Mouse (Mus musculus) heart, embryonic 11.5 days (tissue): Measurements from ENCODE around the gene Gm3250. TPM values are rescaled to one million over a fixed set of nuclear protein-coding genes. Genes with fewer than 3 reads are reported as not detected.
"Not testable (repeated sequence)": the region's sequence is repeated elsewhere in the genome, so short reads cannot be mapped to it uniquely, and the experiment has no call there.

Experiments used
- ATAC-seq: fragments of 200-750 bp; cut with Nextera tagmentation; replicated peaks from 2 replicates; pipeline ENCODE4 v1.8.0; 2017; ENCODE audit warnings: moderate library complexity; ENCODE audit not compliant: insufficient number of reproducible peaks, low FRiP score, low TSS enrichment
- H3K27ac ChIP-seq: fragments of 300-500 bp; sonication (generic); 2 replicates; pipeline ENCODE4 v1.5.1; 2014; ENCODE audit warnings: mild to moderate bottlenecking, low read depth, low read length
- H3K27me3 ChIP-seq: fragments of 300-500 bp; sonication (generic); 2 replicates; pipeline ENCODE4 v1.6.1; 2014; ENCODE audit warnings: mild to moderate bottlenecking, low read length, mixed read lengths; ENCODE audit not compliant: control insufficient read depth, insufficient read depth
- H3K36me3 ChIP-seq: fragments of 300-500 bp; sonication (generic); 2 replicates; pipeline ENCODE4 v1.6.1; 2014; ENCODE audit warnings: mild to moderate bottlenecking, low read length, moderate library complexity, mixed read lengths; ENCODE audit not compliant: control insufficient read depth, insufficient read depth
- H3K4me1 ChIP-seq: fragments of 300-500 bp; sonication (generic); 2 replicates; pipeline ENCODE4 v1.6.1; 2014; ENCODE audit warnings: low read length; ENCODE audit not compliant: control insufficient read depth, insufficient read depth
- H3K4me2 ChIP-seq: fragments of 300-500 bp; sonication (generic); 2 replicates; pipeline ENCODE4 v1.6.1; 2014; ENCODE audit warnings: mild to moderate bottlenecking, moderate library complexity
- H3K4me3 ChIP-seq: fragments of 300-500 bp; sonication (generic); 2 replicates; pipeline ENCODE4 v1.5.1; 2014; ENCODE audit warnings: low read depth, low read length
- H3K9ac ChIP-seq: fragments of 300-500 bp; sonication (generic); 2 replicates; pipeline ENCODE4 v1.6.1; 2014; ENCODE audit warnings: mild to moderate bottlenecking, low read depth, low read length, moderate library complexity
- H3K9me3 ChIP-seq: fragments of 300-500 bp; sonication (generic); replicated peaks from 2 replicates; pipeline ENCODE4 v1.6.1; 2016; ENCODE audit warnings: low read length; ENCODE audit not compliant: control insufficient read depth
- WGBS: fragments of 180-500 bp; shearing (Covaris S2); extraction: QIAGEN DNeasy Blood & Tissue Kit; methylation state at CpG from one replicate; pipeline ENCODE4 v1.1.7; 2014; ENCODE audit not compliant: insufficient replicate concordance; 5-methylcytosine and 5-hydroxymethylcytosine counted together
- polyA plus RNA-seq: library from polyadenylated mRNA; unstranded; fragments of >200 nt; fragmentation: Nextera tagmentation; extraction: Ambion mirVana; gene quantifications from 2 replicates; pipeline ENCODE4 v1.2.1, GENCODE M21; 2014

Gene Gm3250
- not detected in 2 replicates for polyA plus RNA-seq

DNA sequence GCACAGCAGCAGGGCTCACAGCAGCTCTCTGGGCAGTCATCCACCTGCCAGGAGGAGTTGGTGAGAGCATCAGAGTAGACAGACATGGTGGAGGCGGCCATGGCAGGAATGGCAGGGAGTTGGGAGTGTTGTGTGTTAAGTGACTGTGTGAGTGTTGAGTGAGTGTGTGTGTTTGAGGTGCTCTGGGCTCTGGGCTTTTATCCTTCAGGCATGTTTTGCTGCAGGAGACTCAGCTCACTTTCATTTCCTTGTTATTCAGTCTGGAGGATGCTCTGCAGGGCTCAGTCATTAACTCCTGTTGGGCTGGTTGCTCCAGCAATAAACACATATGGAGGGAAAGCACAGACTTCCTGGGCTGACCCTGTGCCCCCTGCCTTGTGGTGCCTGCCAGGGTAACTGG, at the start of gene Gm3250:
TSS of gene Gm3250 (minus strand) at position 101 of the 400 bp plus-strand sequence.
- H3K36me3 ChIP-seq, H3K27me3 ChIP-seq, H3K4me1 ChIP-seq, H3K4me2 ChIP-seq, H3K4me3 ChIP-seq, H3K27ac ChIP-seq, H3K9me3 ChIP-seq, ATAC-seq, H3K9ac ChIP-seq: not testable (repeated sequence)
- WGBS = 43% methylated on average over 1 of the region's 1 CpGs

DNA sequence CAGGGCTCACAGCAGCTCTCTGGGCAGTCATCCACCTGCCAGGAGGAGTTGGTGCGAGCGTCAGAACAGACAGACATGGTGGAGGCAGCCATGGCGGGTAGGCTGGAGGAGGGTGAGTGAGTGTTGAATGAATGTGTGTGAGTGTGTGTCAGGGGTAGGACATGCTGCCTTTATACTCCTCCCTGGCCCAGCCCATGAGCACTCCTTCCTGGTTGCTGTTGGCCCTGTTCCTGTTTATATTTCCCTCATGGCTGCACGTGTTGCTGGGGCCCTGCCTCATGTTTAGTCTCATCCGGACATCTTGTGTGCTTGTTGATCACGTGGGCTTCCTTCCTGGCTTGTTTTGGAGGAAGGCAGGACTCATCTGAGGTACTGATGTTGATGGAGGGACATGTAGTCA, 44.6 kb upstream of the Gm3250 start, which contains the start of gene Krtap10-4:
TSS of gene Krtap10-4 (minus strand) at position 145 of the 400 bp plus-strand sequence.
- no peak within 1 kb of the TSS for H3K4me3 ChIP-seq
- ATAC-seq = no peak
- H3K4me1 ChIP-seq = no peaks in the 10 kb centered on the region
- WGBS = 58% methylated on average over 6 of the region's 6 CpGs
- no peaks in the 10 kb centered on the region; the same call in 1 of the 2 replicates for H3K9me3 ChIP-seq
- H3K27ac ChIP-seq = no peak within 1 kb of the TSS
- H3K9ac ChIP-seq = no peak within 1 kb of the TSS
- no peaks in the 10 kb centered on the region for H3K27me3 ChIP-seq
- no peak within 1 kb of the TSS for H3K4me2 ChIP-seq
- no peaks in the 10 kb centered on the region for H3K36me3 ChIP-seq

DNA sequence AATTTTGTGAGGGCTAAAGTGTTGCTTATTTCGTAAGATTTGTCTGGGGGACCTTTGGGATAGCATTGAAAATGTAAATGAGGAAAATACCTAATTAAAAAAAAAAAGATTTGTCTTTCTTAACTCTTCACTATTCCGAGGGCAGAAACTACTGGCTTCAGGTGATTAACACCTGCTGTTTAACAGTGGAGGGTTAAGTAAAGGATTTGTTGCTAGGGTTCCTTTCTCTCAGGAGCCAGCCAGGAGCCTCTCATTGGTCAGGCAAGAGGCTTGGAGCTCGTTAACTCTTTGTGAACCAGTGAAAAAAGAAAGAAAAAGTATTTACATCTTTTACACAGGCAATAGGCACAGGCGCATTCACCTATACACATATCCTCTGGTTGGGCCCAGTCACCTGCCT, 36.9 kb upstream of the Gm3250 start:
- Histone ChIP-seq H3K9ac (no peak overlapping the region), H3K9me3 (no peaks in the 10 kb centered on the region; the same call in 1 of the 2 replicates), H3K27ac (no peak overlapping the region), H3K4me3 (no peak overlapping the region), H3K4me1 (no peaks in the 10 kb centered on the region), H3K27me3 (no peaks in the 10 kb centered on the region), H3K4me2 (no peak overlapping the region), H3K36me3 (no peaks in the 10 kb centered on the region)
- ATAC-seq = no peak
- WGBS = 36% methylated on average over 4 of the region's 4 CpGs

DNA sequence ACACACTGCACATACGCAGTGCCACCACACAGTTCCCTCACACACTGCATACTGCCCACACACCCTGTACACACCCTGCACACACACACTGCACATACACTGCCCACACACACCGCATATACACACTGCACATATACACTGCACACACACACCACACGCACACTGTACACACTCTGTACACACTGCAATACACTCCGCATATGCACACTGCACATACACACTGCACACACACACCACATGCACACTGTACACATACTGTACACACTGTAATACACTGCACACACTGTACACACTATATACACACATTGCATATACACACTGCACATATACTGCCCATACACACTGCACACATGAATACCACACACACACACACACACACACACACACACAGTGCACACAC, 36.2 kb upstream of the Gm3250 start:
- no peak for ATAC-seq
- 94% methylated on average over 4 of the region's 4 CpGs for WGBS
- Histone ChIP-seq H3K9ac (no peak overlapping the region), H3K27me3 (no peaks in the 10 kb centered on the region), H3K36me3 (no peaks in the 10 kb centered on the region), H3K4me2 (no peak overlapping the region), H3K4me1 (no peaks in the 10 kb centered on the region), H3K4me3 (no peak overlapping the region), H3K27ac (no peak overlapping the region), H3K9me3 (no peaks in the 10 kb centered on the region)

DNA sequence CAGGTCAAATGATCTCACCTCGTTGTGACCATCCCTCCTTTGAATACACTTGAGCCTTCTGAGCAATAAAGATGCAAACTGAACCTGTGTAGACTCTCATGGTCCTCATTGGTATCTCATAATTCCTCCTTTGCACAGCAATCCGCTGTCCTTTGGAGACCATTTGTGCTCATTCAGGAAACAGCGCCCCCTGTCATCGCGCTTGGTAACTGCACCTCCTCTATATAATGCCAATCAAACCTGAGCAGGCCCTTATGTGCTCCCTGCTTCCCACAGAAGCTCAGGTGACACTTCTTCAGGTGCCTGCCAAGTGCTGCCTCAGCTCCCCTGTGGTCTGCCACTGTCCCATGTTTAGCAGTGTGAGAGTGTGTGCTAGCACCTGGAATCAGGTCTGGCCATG, 33.2 kb upstream of the Gm3250 start:
- no peaks in the 10 kb centered on the region for H3K9me3 ChIP-seq
- H3K36me3 ChIP-seq = no peaks in the 10 kb centered on the region
- no peak for ATAC-seq
- H3K9ac ChIP-seq = no peak overlapping the region
- WGBS = 24% methylated on average over 5 of the region's 5 CpGs
- no peaks in the 10 kb centered on the region for H3K27me3 ChIP-seq
- no peak overlapping the region for H3K4me3 ChIP-seq
- H3K4me2 ChIP-seq = no peak overlapping the region
- no peak overlapping the region for H3K27ac ChIP-seq
- no peaks in the 10 kb centered on the region for H3K4me1 ChIP-seq

DNA sequence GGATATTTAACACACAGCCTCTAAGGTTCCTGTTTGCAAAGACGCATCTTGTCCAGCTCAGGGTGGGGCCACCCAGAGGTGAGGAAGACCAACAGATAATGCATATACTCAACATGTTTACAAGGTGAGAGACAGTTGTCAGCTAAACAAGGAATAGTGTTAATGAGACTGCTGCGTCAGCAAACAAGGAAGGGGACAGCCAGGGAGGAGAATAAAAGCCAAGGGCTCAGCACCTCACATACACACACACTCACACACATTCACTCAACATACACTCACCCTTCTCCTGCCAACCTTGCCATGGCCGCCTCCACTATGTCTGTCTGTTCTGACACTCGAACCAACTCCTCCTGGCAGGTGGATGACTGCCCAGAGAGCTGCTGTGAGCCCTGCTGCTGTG, 32.0 kb upstream of the Gm3250 start, which contains the start of gene Gm2696:
TSS of gene Gm2696 (plus strand) at position 301 of the 400 bp plus-strand sequence.
- H3K27me3 ChIP-seq = no peaks in the 10 kb centered on the region
- no peak within 1 kb of the TSS for H3K4me2 ChIP-seq
- 29% methylated on average over 4 of the region's 4 CpGs for WGBS
- no peaks in the 10 kb centered on the region for H3K36me3 ChIP-seq
- ATAC-seq = no peak
- no peak within 1 kb of the TSS for H3K9ac ChIP-seq
- no peak within 1 kb of the TSS for H3K4me3 ChIP-seq
- no peaks in the 10 kb centered on the region for H3K9me3 ChIP-seq
- no peaks in the 10 kb centered on the region for H3K4me1 ChIP-seq
- H3K27ac ChIP-seq = no peak within 1 kb of the TSS

DNA sequence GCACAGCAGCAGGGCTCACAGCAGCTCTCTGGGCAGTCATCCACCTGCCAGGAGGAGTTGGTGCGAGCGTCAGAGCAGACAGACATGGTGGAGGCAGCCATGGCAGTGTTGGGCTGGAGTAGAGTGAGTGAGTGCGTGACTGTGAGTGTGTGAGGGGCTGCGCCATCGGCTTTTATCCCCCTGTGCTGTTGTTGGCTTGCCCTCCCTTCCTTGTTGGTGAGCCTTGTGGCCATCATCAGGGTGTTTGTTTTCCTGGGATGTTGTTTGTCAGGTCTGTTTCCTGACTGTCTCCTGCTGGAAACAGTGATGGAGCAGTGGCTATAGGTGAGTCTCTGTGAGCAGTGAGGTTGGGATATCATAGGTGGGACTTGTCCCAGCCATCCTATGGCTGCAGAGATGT, 29.4 kb upstream of the Gm3250 start, which contains the start of gene Gm9507:
TSS of gene Gm9507 (minus strand) at position 101 of the 400 bp plus-strand sequence.
- H3K27me3 ChIP-seq = no peaks in the 10 kb centered on the region
- H3K27ac ChIP-seq = no peak within 1 kb of the TSS
- no peaks in the 10 kb centered on the region for H3K36me3 ChIP-seq
- no peak within 1 kb of the TSS for H3K4me2 ChIP-seq
- no peaks in the 10 kb centered on the region for H3K9me3 ChIP-seq
- H3K9ac ChIP-seq = no peak within 1 kb of the TSS
- H3K4me3 ChIP-seq = no peak within 1 kb of the TSS
- 58% methylated on average over 5 of the region's 5 CpGs for WGBS
- ATAC-seq = no peak
- H3K4me1 ChIP-seq = no peaks in the 10 kb centered on the region

DNA sequence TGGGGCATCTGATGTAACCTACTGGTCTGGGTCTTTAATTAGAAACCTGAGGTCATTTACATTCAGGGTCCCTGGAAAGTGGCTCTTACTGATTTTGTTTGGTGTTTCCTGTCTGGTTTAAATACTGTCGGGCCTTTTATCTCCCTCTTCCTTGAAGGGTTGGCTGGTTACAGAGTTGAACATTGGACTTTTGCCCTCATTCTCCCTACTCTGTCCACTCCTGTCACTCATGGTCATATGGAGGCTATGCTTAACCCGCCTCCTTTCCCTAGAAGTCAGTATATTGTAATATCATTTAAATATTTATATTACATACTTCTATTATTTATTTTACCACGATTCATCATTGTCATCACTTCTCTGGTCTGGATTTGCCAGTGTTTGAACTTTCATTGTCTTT, 21.8 kb upstream of the Gm3250 start:
- no peak for ATAC-seq

DNA sequence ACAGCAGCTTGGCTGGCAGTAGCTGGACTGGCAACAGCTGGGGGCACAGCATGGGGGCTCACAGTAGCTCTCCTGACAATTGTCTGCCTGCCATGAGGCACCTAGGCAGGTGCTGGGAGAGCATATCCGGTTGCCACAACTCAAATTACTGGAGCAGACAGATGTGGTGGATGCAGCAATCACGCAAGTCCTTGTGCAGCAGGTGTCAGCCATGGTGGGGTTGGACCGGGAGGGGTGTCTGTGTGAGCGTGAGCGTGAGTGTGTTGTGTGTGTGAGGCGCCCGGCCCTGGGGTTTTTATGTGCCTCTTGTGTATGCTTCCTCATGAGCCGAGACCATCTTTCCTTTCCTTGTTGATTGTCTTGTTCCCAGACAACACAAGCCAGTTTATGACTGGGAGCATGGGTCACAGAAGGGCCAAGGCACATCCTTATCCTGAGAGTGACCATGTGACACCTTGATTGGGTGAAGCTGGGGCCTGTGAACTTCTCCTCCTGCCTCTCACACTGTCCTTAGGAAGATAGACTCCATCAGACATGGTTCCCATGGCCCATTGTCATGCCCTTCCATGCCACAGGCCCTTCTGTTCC, 16.7 kb upstream of the Gm3250 start, which contains the start of gene Gm19668:
TSS of gene Gm19668 (minus strand) at position 213 of the 588 bp plus-strand sequence.
- H3K9me3 ChIP-seq = no peaks in the 10 kb centered on the region
- H3K36me3 ChIP-seq = no peaks in the 10 kb centered on the region
- H3K9ac ChIP-seq = no peak within 1 kb of the TSS
- WGBS = 49% methylated on average over 8 of the region's 8 CpGs
- no peak within 1 kb of the TSS for H3K4me2 ChIP-seq
- H3K4me1 ChIP-seq = peaks cover 10% of the 10 kb centered on the region
- ATAC-seq = no peak
- no peak within 1 kb of the TSS for H3K4me3 ChIP-seq
- no peaks in the 10 kb centered on the region for H3K27me3 ChIP-seq
- no peak within 1 kb of the TSS for H3K27ac ChIP-seq

More for the DNA sequence above, 21.8 kb upstream of the Gm3250 start:
- no peak overlapping the region for H3K27ac ChIP-seq
- H3K9me3 ChIP-seq = no peaks in the 10 kb centered on the region
- no peaks in the 10 kb centered on the region for H3K36me3 ChIP-seq
- WGBS = 63% methylated on average over 3 of the region's 3 CpGs
- H3K4me2 ChIP-seq = no peak overlapping the region
- no peaks in the 10 kb centered on the region for H3K4me1 ChIP-seq
- H3K9ac ChIP-seq = no peak overlapping the region
- H3K27me3 ChIP-seq = no peaks in the 10 kb centered on the region
- H3K4me3 ChIP-seq = no peak overlapping the region
